Mouse (Mus musculus): Measurements from ENCODE around the gene Mettl21c. TPM values are rescaled to one million over a fixed set of nuclear protein-coding genes. Genes with fewer than 3 reads are reported as not detected.
"Not testable (repeated sequence)": the region's sequence is repeated elsewhere in the genome, so short reads cannot be mapped to it uniquely, and the experiment has no call there.

Gene Mettl21c
- not detected for total RNA-seq (2021)

DNA sequence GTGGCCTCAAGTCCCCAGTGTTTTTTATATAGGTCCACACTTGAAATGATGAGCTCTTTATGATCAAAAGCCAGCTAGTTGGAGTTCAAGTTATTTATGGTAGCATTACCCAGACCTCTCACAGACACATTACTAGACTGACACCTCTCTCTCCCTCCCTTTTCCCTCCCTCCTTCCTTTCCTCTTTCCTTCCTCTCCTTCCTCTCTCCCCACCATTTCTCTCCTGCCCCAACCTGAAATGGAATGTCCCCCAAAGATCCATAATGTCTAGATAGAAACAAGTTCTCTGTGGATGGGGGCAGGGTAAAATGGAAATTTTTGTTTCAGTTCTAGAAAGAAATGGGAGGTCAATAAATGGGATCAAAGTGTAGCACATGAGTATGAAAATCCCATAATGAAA is at the start of gene Mettl21c:
Gene Mettl21c, minus strand, starts transcription at position 101 of the 400 bp plus-strand sequence.
- intact Hi-C loops (cut with DNase I) = no loop called here
- no peak for DNase-seq (ENCODE audit: low spot score in 2 of 2)

- intact Hi-C loops (cut with DNase I) = loop anchor here (5.0 kb wide), 1 partner anchor 167 kb away; no protein-coding TSS in a partner anchor
- peak; percentile 64 to 68 for DNase-seq (ENCODE audit: low spot score in 2 of 2)
These were observed 44.8 kb upstream of the Mettl21c start for GRCm38 (mm10) chr1:44064625-44065024.

GRCm38 (mm10) chr1:44063439-44063838 is 43.6 kb upstream of the Mettl21c start:
- intact Hi-C loops (cut with DNase I) = no loop called here

DNA sequence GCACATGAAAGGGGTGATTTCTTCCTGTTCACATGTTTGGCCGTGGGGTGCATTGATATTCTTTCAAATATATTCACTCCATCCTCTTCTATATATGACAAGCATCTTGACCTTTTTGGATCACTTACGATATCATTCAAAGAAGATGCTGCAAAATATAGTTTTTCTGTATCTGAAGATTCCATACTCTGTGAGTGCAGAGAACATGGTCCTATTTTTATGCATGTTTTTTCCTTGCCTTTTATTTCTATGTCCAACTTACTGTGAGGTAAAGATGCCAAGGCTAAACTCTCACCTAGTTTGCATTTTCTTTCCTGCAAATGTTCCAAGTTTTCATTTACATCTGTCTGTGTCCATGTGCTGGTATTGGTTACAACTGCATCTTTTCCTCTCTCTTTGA is 42.0 kb upstream of the Mettl21c start, which contains the start of gene Gm8251:
Gene Gm8251, minus strand, starts transcription at position 101 of the 400 bp plus-strand sequence.
- intact Hi-C loops (cut with DNase I) = no loop called here
- DNase-seq (ENCODE audit: low spot score in 2 of 2) = no peak

More at GRCm38 (mm10) chr1:44063439-44063838, 43.6 kb upstream of the Mettl21c start:
- DNase-seq (ENCODE audit: low spot score in 2 of 2) = no peak

DNA sequence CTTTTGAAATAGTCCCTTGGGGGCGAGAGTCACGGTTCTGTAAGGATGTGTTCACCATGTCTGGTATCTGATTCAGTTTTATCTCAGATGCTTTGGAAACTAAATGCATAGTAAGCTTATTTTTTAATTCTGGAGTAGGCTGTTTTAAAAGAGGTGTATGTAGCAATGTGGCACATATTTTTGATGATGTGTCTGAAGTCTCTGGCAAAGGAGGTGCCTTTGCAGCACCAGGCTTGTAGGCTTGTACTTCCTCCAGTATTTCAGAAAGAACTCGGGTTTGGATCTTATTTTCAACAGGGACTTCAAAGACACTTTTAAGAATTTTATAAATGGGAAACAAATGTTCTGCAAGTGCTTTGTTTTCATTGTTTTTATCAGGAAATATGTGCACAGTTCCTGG is 38.0 kb upstream of the Mettl21c start:
- DNase-seq (ENCODE audit: low spot score in 2 of 2) = peak in 1 of 2 experiments; percentile 29
- intact Hi-C loops (cut with DNase I) = no loop called here

- intact Hi-C loops (cut with DNase I) = no loop called here
These were observed 26.7 kb upstream of the Mettl21c start for GRCm38 (mm10) chr1:44046556-44046955.

GRCm38 (mm10) chr1:44045689-44046088 is 25.9 kb upstream of the Mettl21c start:
- intact Hi-C loops (cut with DNase I) = not testable (repeated sequence)

More at GRCm38 (mm10) chr1:44046556-44046955, 26.7 kb upstream of the Mettl21c start:
- no peak for DNase-seq (ENCODE audit: low spot score in 2 of 2)

GRCm38 (mm10) chr1:44042555-44042915 is 22.7 kb upstream of the Mettl21c start:
- no peak for DNase-seq (ENCODE audit: low spot score in 2 of 2)
- intact Hi-C loops (cut with DNase I) = loop anchor here (5.0 kb wide), 1 partner anchor 280 kb away; no protein-coding TSS in a partner anchor

More at GRCm38 (mm10) chr1:44045689-44046088, 25.9 kb upstream of the Mettl21c start:
- DNase-seq (ENCODE audit: low spot score in 2 of 2) = not testable (repeated sequence)

DNA sequence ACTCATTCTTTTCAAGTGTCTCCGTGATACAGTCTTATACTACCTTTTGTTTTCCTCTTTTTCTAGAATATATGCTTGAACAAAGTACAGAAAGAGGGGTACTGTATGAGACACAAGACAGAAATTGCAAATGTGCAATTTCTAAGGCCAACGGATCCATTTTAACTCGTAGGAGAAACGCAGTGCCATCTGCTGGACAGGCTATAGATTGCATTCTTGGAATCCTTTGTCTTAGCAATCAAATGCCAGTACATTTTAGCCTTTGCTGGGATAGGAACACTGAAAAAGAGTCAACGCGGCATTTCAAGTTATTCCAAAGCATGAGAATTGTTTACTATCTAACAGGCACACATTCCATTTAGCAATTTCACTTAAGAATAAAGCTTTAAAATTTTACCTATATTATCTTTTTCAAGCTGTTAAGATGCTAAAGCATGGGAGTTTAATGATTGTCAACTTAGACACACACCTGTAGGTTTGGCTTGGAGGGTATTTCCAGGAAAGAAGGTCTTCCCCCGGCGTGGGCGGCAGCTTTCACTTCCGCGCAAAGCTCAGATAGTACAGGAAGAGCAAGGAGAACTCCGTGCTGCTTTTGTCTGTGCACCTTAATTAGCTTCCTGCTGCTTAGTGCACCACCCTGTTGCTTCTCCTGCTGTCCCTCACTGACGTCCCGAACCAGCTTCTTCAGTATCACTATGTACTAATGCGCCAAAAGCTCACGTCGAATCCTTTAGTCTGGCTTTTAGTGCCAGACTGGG is 22.1 kb upstream of the Mettl21c start:
- intact Hi-C loops (cut with DNase I) = loop anchor here (2.0 to 5.0 kb wide), 2 partner anchors 143 to 280 kb away; no protein-coding TSS in a partner anchor
- peak; percentile 42 to 64 for DNase-seq (ENCODE audit: low spot score in 2 of 2)

GRCm38 (mm10) chr1:44032948-44033347 is 13.1 kb upstream of the Mettl21c start:
- intact Hi-C loops (cut with DNase I) = no loop called here
- DNase-seq (ENCODE audit: low spot score in 2 of 2) = no peak

- intact Hi-C loops (cut with DNase I) = no loop called here
- no peak for DNase-seq (ENCODE audit: low spot score in 2 of 2)
These were observed 12.4 kb upstream of the Mettl21c start for GRCm38 (mm10) chr1:44032213-44032612.

- intact Hi-C loops (cut with DNase I) = no loop called here
- DNase-seq (ENCODE audit: low spot score in 2 of 2) = no peak
These were observed 7.8 kb upstream of the Mettl21c start for GRCm38 (mm10) chr1:44027651-44028050.

- DNase-seq (ENCODE audit: low spot score in 2 of 2) = no peak
These were observed 2.8 kb upstream of the Mettl21c start for GRCm38 (mm10) chr1:44022656-44023055.

DNA sequence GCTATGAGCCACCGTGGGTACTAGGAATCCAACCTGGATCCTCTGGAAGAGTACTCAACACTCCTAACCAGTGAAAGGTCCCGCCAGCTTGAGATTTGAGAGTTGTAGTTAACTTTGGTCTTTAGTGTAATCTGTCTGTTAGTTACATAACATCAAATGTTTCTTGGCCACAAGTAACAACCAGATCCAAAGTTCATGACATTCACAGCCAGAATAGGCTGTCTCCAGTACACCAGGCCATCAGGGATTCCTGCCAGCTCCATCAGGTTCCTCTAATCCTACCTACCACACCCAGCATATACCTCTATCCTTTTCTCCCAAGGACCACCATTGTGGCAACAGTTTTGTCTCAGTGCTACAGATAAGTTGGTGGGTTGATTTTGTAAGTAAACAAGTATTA is 4.3 kb downstream of the Mettl21c start:
- no peak for DNase-seq (ENCODE audit: low spot score in 2 of 2)
- intact Hi-C loops (cut with DNase I) = no loop called here

More at GRCm38 (mm10) chr1:44022656-44023055, 2.8 kb upstream of the Mettl21c start:
- intact Hi-C loops (cut with DNase I) = no loop called here

DNA sequence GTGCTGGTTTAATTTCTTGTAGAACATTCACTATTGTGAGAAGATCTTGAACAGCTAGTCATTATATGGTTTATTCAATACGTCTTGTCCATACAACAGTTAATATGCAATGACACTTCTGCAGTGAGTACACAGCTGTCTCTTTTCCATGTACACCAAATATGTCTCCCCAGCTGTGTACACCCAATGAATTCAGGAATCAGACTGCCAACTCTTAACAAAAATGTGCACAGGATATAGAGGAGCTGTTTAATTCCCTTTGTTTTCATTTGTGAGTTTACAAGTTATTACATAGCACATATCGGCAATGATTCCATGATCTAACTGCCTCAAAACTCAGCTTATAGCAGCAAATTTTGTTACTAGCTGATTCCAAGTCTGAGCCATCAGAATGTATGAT is 15.3 kb downstream of the Mettl21c start:
- intact Hi-C loops (cut with DNase I) = no loop called here

GRCm38 (mm10) chr1:43996914-43997589 is 22.8 kb downstream of the Mettl21c start:
- intact Hi-C loops (cut with DNase I) = no loop called here
- DNase-seq (ENCODE audit: low spot score in 2 of 2) = no peak

More for the DNA sequence above, 15.3 kb downstream of the Mettl21c start:
- DNase-seq (ENCODE audit: low spot score in 2 of 2) = no peak

GRCm38 (mm10) chr1:43971089-43971488 is 48.7 kb downstream of the Mettl21c start:
- intact Hi-C loops (cut with DNase I) = loop anchor here (2.0 kb wide), 1 partner anchor 14 kb away; no protein-coding TSS in a partner anchor

DNA sequence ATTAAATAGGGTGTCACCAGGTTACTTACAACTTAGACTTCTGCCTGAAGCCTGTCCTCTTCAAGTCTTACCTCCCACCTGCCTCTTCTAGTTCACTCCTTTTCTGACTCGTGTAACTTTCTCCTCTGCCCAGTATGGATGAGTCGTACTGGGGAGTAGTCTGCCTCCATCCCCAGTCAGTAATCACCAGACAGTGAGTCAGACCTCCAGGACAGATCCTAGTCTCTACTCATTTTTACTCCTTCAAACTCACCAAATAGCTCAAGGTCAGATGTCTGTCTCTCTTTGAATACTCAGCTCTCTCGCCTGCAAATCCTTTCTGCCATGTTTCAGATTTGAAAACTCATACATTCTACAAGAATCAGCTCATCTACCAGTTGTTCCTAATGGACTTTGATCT is 50.5 kb downstream of the Mettl21c start:
- DNase-seq (ENCODE audit: low spot score in 2 of 2) = no peak
- intact Hi-C loops (cut with DNase I) = no loop called here

More at GRCm38 (mm10) chr1:43971089-43971488, 48.7 kb downstream of the Mettl21c start:
- DNase-seq (ENCODE audit: low spot score in 2 of 2) = no peak

DNA sequence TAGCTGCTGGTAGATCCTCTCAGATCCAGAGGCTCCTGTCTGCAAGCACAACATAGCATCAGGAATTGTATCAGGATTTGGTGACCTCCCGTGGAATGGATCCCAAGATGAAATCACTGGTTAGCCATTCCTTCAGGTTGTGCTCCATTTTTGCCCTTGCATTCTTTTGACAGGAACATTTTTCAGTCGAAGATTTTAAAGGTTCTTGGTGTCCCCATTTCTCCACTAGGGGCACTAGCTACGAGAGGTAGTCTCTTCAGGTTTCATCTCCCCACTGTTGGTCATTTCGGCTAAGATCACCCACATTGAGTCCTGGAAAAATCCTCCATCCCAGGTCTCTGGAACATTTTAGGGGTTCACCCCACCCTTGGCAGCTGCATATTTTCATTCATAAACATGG is 53.1 kb downstream of the Mettl21c start:
- no peak for DNase-seq (ENCODE audit: low spot score in 2 of 2)
- intact Hi-C loops (cut with DNase I) = no loop called here

- no peak for DNase-seq (ENCODE audit: low spot score in 2 of 2)
- intact Hi-C loops (cut with DNase I) = no loop called here
These were observed 55.5 kb downstream of the Mettl21c start for GRCm38 (mm10) chr1:43964381-43964780.
